Mouse (Mus musculus) limb, embryonic 12.5 days (tissue): ENCODE measurements around the gene Deaf1. TPM values are rescaled to one million over a fixed set of nuclear protein-coding genes. Genes with fewer than 3 reads are reported as not detected.

Source experiments
- ATAC-seq: fragments of 200-750 bp; cut with Nextera tagmentation; 2 replicates; pipeline ENCODE4 v1.8.0; 2017; ENCODE audit warnings: low read depth, moderate TSS enrichment; ENCODE audit not compliant: insufficient number of reproducible peaks, insufficient read depth, low FRiP score, low TSS enrichment
- H3K27ac ChIP-seq: fragments of 300-500 bp; sonication (generic); 2 replicates; pipeline ENCODE4 v1.5.1; 2016; ENCODE audit warnings: mild to moderate bottlenecking, moderate library complexity
- H3K27me3 ChIP-seq: fragments of 300-500 bp; sonication (generic); 2 replicates; pipeline ENCODE4 v1.6.1; 2016; ENCODE audit warnings: mild to moderate bottlenecking, moderate library complexity
- H3K36me3 ChIP-seq: fragments of 300-500 bp; sonication (generic); 2 replicates; pipeline ENCODE4 v1.6.1; 2016; ENCODE audit warnings: mild to moderate bottlenecking, moderate library complexity
- H3K4me1 ChIP-seq: fragments of 300-500 bp; sonication (generic); replicated peaks from 2 replicates; pipeline ENCODE4 v1.6.1; 2016
- H3K4me2 ChIP-seq: fragments of 300-500 bp; sonication (generic); 2 replicates; pipeline ENCODE4 v1.6.1; 2016; ENCODE audit warnings: mild to moderate bottlenecking, moderate library complexity
- H3K4me3 ChIP-seq: fragments of 300-500 bp; sonication (generic); replicated peaks from 2 replicates; pipeline ENCODE4 v1.5.1; 2016; ENCODE audit warnings: mild to moderate bottlenecking
- H3K9ac ChIP-seq: fragments of 300-500 bp; sonication (generic); replicated peaks from 2 replicates; pipeline ENCODE4 v1.6.1; 2016; ENCODE audit warnings: mild to moderate bottlenecking, moderate library complexity
- H3K9me3 ChIP-seq: fragments of 300-500 bp; sonication (generic); 2 replicates; pipeline ENCODE4 v1.6.1; 2016; ENCODE audit warnings: mild to moderate bottlenecking, moderate library complexity
- WGBS: fragments of 180-500 bp; shearing (Covaris S2); methylation state at CpG from one replicate; pipeline ENCODE4 v1.1.7; 2016; 5-methylcytosine and 5-hydroxymethylcytosine counted together
- polyA plus RNA-seq: library from polyadenylated mRNA; unstranded; fragments of >200 nt; fragmentation: Nextera tagmentation; extraction: Ambion mirVana; gene quantifications from 2 replicates; pipeline ENCODE4 v1.2.1, GENCODE M21; 2016

The Deaf1 gene
- polyA plus RNA-seq, 1 experiment from 2014 or later: 61.8 TPM

DNA sequence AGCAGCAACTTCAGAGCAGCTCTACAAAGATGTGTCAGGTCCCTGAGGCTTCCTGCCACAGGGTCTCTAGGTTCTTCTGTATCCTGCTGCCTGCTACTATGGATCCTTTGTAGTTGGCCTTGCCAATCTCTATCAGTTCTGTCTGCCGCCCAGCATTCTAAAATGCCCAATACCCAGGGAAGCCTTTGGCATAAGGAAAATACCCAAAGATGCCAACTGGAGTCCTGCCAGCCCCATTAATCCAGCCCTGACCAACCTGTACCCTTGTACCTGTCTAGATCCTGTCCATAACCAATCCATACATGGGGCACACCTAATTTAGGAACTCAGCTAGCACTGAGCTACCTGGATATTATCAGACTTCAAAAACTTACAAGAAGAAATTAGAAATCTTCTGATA lies 2.8 kb downstream of the Deaf1 start:
- Histone ChIP-seq H3K9ac (no peak overlapping the region), H3K4me2 (no peak overlapping the region), H3K4me3 (no peak overlapping the region), H3K27me3 (no peaks in the 10 kb centered on the region), H3K4me1 (peaks cover 23% of the 10 kb centered on the region), H3K27ac (no peak overlapping the region), H3K9me3 (no peaks in the 10 kb centered on the region), H3K36me3 (peaks cover 47% of the 10 kb centered on the region)
- ATAC-seq: no peak
- WGBS: 100% methylated on average over 1 of the region's 1 CpGs

GRCm38 (mm10) chr7:141319446-141319845 lies 8.0 kb downstream of the Deaf1 start:
- WGBS: 78% methylated on average over 2 of the region's 2 CpGs
- H3K36me3 ChIP-seq: peaks cover 99% of the 10 kb centered on the region

GRCm38 (mm10) chr7:141317619-141318132 lies 9.8 kb downstream of the Deaf1 start:
- no peaks in the 10 kb centered on the region for H3K4me1 ChIP-seq
- ATAC-seq: no peak
- no peak overlapping the region for H3K9ac ChIP-seq
- no peak overlapping the region for H3K27ac ChIP-seq
- no peaks in the 10 kb centered on the region for H3K27me3 ChIP-seq
- no peak overlapping the region for H3K4me3 ChIP-seq
- H3K9me3 ChIP-seq: no peaks in the 10 kb centered on the region
- H3K4me2 ChIP-seq: no peak overlapping the region
- 89% methylated on average over 1 of the region's 1 CpGs for WGBS
- peaks cover 99% of the 10 kb centered on the region for H3K36me3 ChIP-seq

More at GRCm38 (mm10) chr7:141319446-141319845, 8.0 kb downstream of the Deaf1 start:
- Histone ChIP-seq H3K27me3 (no peaks in the 10 kb centered on the region), H3K9ac (no peak overlapping the region), H3K4me2 (no peak overlapping the region), H3K27ac (no peak overlapping the region), H3K4me3 (no peak overlapping the region), H3K9me3 (no peaks in the 10 kb centered on the region), H3K4me1 (0 out of 2 replicates have a peak, but pooled peaks cover under 1% of the 10 kb centered on the region)
- ATAC-seq: no peak

- Histone ChIP-seq H3K9me3 (no peaks in the 10 kb centered on the region), H3K9ac (no peak overlapping the region), H3K27ac (no peak overlapping the region), H3K4me2 (no peak overlapping the region), H3K4me1 (no peaks in the 10 kb centered on the region), H3K36me3 (peaks cover 99% of the 10 kb centered on the region), H3K4me3 (no peak overlapping the region), H3K27me3 (no peaks in the 10 kb centered on the region)
- ATAC-seq: no peak
- 84% methylated on average over 5 of the region's 5 CpGs for WGBS
Observed at GRCm38 (mm10) chr7:141315974-141316373, 11.5 kb downstream of the Deaf1 start.

GRCm38 (mm10) chr7:141315076-141315475 lies 12.4 kb downstream of the Deaf1 start:
- no peaks in the 10 kb centered on the region for H3K27me3 ChIP-seq
- no peak overlapping the region for H3K27ac ChIP-seq
- no peak overlapping the region for H3K9ac ChIP-seq
- 89% methylated on average over 8 of the region's 8 CpGs for WGBS
- peaks cover 99% of the 10 kb centered on the region for H3K36me3 ChIP-seq
- no peaks in the 10 kb centered on the region for H3K9me3 ChIP-seq
- no peak overlapping the region for H3K4me3 ChIP-seq
- ATAC-seq: no peak
- H3K4me2 ChIP-seq: no peak overlapping the region
- no peaks in the 10 kb centered on the region for H3K4me1 ChIP-seq

- no peak for ATAC-seq
- 91% methylated on average over 2 of the region's 2 CpGs for WGBS
- Histone ChIP-seq H3K9ac (no peak overlapping the region), H3K27ac (no peak overlapping the region), H3K9me3 (no peaks in the 10 kb centered on the region), H3K4me3 (no peak overlapping the region), H3K4me2 (no peak overlapping the region), H3K36me3 (peaks cover 99% of the 10 kb centered on the region), H3K27me3 (no peaks in the 10 kb centered on the region), H3K4me1 (no peaks in the 10 kb centered on the region)
Observed at GRCm38 (mm10) chr7:141314416-141314815, 13.1 kb downstream of the Deaf1 start.

- no peak for ATAC-seq
Observed at GRCm38 (mm10) chr7:141304537-141304936, 23.0 kb downstream of the Deaf1 start.

GRCm38 (mm10) chr7:141302702-141303268 lies 24.7 kb downstream of the Deaf1 start:
- Histone ChIP-seq H3K4me2 (no peak overlapping the region), H3K4me3 (no peak overlapping the region), H3K27ac (no peak overlapping the region), H3K36me3 (peaks cover 94% of the 10 kb centered on the region), H3K9ac (no peak overlapping the region), H3K9me3 (no peaks in the 10 kb centered on the region), H3K27me3 (no peaks in the 10 kb centered on the region), H3K4me1 (no peaks in the 10 kb centered on the region)
- no peak for ATAC-seq
- 94% methylated on average over 1 of the region's 1 CpGs for WGBS

More at GRCm38 (mm10) chr7:141304537-141304936, 23.0 kb downstream of the Deaf1 start:
- Histone ChIP-seq H3K9me3 (no peaks in the 10 kb centered on the region), H3K36me3 (peaks cover 98% of the 10 kb centered on the region), H3K27me3 (no peaks in the 10 kb centered on the region), H3K4me1 (no peaks in the 10 kb centered on the region), H3K27ac (no peak overlapping the region), H3K4me3 (no peak overlapping the region), H3K9ac (no peak overlapping the region), H3K4me2 (no peak overlapping the region)
- 80% methylated on average over 4 of the region's 4 CpGs for WGBS

DNA sequence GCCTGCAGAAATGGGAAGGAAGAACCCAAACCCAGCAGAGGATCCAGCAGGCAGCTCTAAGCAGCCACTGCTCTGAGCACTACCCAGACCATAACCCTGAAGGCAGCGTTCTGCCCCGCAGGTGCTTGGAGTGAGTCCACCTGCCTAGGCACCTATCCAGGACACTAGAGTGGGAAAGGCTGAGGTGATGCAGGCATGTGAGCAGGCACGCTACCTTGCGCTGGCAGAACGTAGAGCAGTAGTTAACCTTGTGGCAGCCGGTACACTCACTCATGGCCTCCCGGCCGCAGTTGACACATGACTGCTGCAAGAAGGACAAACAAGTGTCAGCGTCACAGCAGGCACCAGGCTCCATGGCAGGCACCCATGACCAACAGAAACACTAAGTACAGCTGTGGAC lies 26.1 kb downstream of the Deaf1 start:
- peaks cover 94% of the 10 kb centered on the region for H3K36me3 ChIP-seq
- 96% methylated on average over 9 of the region's 9 CpGs for WGBS
- H3K4me2 ChIP-seq: no peak overlapping the region
- peaks cover 2% of the 10 kb centered on the region for H3K27me3 ChIP-seq
- H3K4me1 ChIP-seq: no peaks in the 10 kb centered on the region
- H3K9ac ChIP-seq: no peak overlapping the region
- no peaks in the 10 kb centered on the region for H3K9me3 ChIP-seq
- no peak overlapping the region for H3K27ac ChIP-seq
- ATAC-seq: no peak
- H3K4me3 ChIP-seq: no peak overlapping the region

DNA sequence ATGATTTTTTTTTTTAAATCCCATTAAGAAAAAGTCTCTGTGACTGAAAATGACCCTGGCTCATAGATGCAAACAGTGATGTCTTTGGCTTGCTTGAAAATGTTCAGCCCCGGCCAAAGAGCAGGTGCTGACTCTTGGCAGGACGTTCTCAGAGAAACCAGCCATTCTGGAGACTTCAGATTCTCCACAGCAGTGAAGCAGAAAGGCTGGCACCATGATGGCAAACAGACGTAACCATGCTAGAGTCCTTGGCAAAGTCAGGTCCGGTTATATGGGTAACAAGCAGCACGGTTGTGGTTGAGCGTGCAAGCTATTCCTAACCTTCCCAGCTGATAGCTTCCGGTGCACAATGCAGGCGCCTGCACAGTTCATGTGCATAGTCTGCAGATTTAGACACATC lies 28.3 kb downstream of the Deaf1 start:
- H3K36me3 ChIP-seq: peaks cover 74% of the 10 kb centered on the region

GRCm38 (mm10) chr7:141297926-141298650 lies 29.4 kb downstream of the Deaf1 start:
- peaks cover 15% of the 10 kb centered on the region for H3K4me1 ChIP-seq
- H3K27ac ChIP-seq: no peak overlapping the region
- no peak overlapping the region for H3K9ac ChIP-seq
- peaks cover 35% of the 10 kb centered on the region for H3K27me3 ChIP-seq
- H3K9me3 ChIP-seq: no peaks in the 10 kb centered on the region
- no peak for ATAC-seq
- no peak overlapping the region for H3K4me2 ChIP-seq
- no peak overlapping the region for H3K4me3 ChIP-seq
- peaks cover 63% of the 10 kb centered on the region for H3K36me3 ChIP-seq
- 70% methylated on average over 3 of the region's 3 CpGs for WGBS

More for the DNA sequence above, 28.3 kb downstream of the Deaf1 start:
- Histone ChIP-seq H3K4me2 (no peak overlapping the region), H3K4me3 (no peak overlapping the region), H3K9me3 (no peaks in the 10 kb centered on the region), H3K9ac (no peak overlapping the region), H3K27ac (no peak overlapping the region), H3K27me3 (peaks cover 24% of the 10 kb centered on the region), H3K4me1 (peaks cover 7% of the 10 kb centered on the region)
- WGBS: 95% methylated on average over 8 of the region's 8 CpGs
- ATAC-seq: no peak
